Mouse (Mus musculus) bone marrow, adult 2 months (tissue): Measurements from ENCODE around the gene Gm49425.

ENCODE experiments used
- CTCF ChIP-seq: fragments of 200-500 bp; IDR thresholded peaks from 2 replicates; pipeline ENCODE4 v1.5.1; 2011; ENCODE audit warnings: low read length, control low read depth; ENCODE audit not compliant: control insufficient read depth, insufficient read depth
- POLR2A ChIP-seq: fragments of 200-500 bp; IDR thresholded peaks from 2 replicates; pipeline ENCODE4 v1.6.1; 2011; ENCODE audit warnings: low read depth, mild to moderate bottlenecking, control low read depth, low read length, borderline replicate concordance; ENCODE audit not compliant: control insufficient read depth

- TF ChIP-seq POLR2A (no peak), CTCF (no peak)
Observed at GRCm38 (mm10) chr15:101482056-101482455, 35.0 kb downstream of the Gm49425 start.
